Mouse (Mus musculus) midbrain, postnatal 0 days (tissue): ENCODE data around the gene Grk1. TPM values are rescaled to one million over a fixed set of nuclear protein-coding genes. Genes with fewer than 3 reads are reported as not detected.

Experiments used
- ATAC-seq: fragments of 200-750 bp; cut with Nextera tagmentation; 2 replicates; pipeline ENCODE4 v1.8.0; 2017; ENCODE audit warnings: moderate number of reproducible peaks, mild to moderate bottlenecking, moderate TSS enrichment, moderate library complexity; ENCODE audit not compliant: low FRiP score
- DNase-seq: peaks from one replicate; pipeline ENCODE4 v3.0.0-alpha.2; 2015; ENCODE audit warnings: low spot score
- H3K27ac ChIP-seq: fragments of 300-500 bp; sonication (generic); 2 replicates; pipeline ENCODE4 v1.5.1; 2014; ENCODE audit warnings: low read depth, mild to moderate bottlenecking, low read length, mixed read lengths
- H3K27me3 ChIP-seq: fragments of 300-500 bp; sonication (generic); 2 replicates; pipeline ENCODE4 v1.6.1; 2014; ENCODE audit warnings: low read length, control low read depth, mixed read lengths; ENCODE audit not compliant: insufficient read depth
- H3K36me3 ChIP-seq: fragments of 300-500 bp; sonication (generic); 2 replicates; pipeline ENCODE4 v1.6.1; 2014; ENCODE audit warnings: low read length, control low read depth, mixed read lengths; ENCODE audit not compliant: insufficient read depth
- H3K4me1 ChIP-seq: fragments of 300-500 bp; sonication (generic); 2 replicates; pipeline ENCODE4 v1.6.1; 2014; ENCODE audit warnings: mild to moderate bottlenecking, control low read depth, antibody characterized with exemption, low read length, mixed read lengths; ENCODE audit not compliant: insufficient read depth
- H3K4me2 ChIP-seq: fragments of 300-500 bp; sonication (generic); 2 replicates; pipeline ENCODE4 v1.6.1; 2014; ENCODE audit warnings: low read depth, mild to moderate bottlenecking, low read length, mixed read lengths; ENCODE audit not compliant: poor library complexity, severe bottlenecking
- H3K4me3 ChIP-seq: fragments of 300-500 bp; sonication (generic); 2 replicates; pipeline ENCODE4 v1.5.1; 2014; ENCODE audit warnings: low read depth, mild to moderate bottlenecking, low read length, moderate library complexity
- H3K9ac ChIP-seq: fragments of 300-500 bp; sonication (generic); replicated peaks from 2 replicates; pipeline ENCODE4 v1.6.1; 2014; ENCODE audit warnings: mild to moderate bottlenecking, low read length, moderate library complexity, mixed read lengths; ENCODE audit not compliant: poor library complexity, severe bottlenecking
- H3K9me3 ChIP-seq: fragments of 300-500 bp; sonication (generic); 2 replicates; pipeline ENCODE4 v1.6.1; 2016; ENCODE audit warnings: low read length, control low read depth
- CTCF ChIP-seq: IDR thresholded peaks from 2 replicates; pipeline ENCODE4 v1.5.1; 2016; ENCODE audit warnings: antibody characterized with exemption, mild to moderate bottlenecking
- WGBS: fragments of 180-500 bp; shearing (Covaris S2); extraction: QIAGEN DNeasy Blood & Tissue Kit; methylation state at CpG from one replicate; pipeline ENCODE4 v1.1.7; 2014; 5-methylcytosine and 5-hydroxymethylcytosine counted together
- polyA plus RNA-seq: library from polyadenylated mRNA; unstranded; fragments of >200 nt; fragmentation: Nextera tagmentation; extraction: Ambion mirVana; gene quantifications from 2 replicates; pipeline ENCODE4 v1.2.1, GENCODE M21; 2015
- total RNA-seq: library from RNA; depleted of rRNA; stranded (reverse); fragments of >200 nt; gene quantifications from 2 replicates; pipeline ENCODE4 v1.2.3, GENCODE M21; 2014; rRNA removed

The Grk1 gene
- total and polyA plus RNA-seq, 2 experiments from 2014 or later = under 0.01 TPM; not detected in 1

- Histone ChIP-seq H3K27ac (no peak overlapping the region), H3K27me3 (no peaks in the 10 kb centered on the region), H3K4me1 (no peaks in the 10 kb centered on the region), H3K9me3 (no peaks in the 10 kb centered on the region), H3K9ac (no peak overlapping the region), H3K36me3 (peaks cover 52% of the 10 kb centered on the region), H3K4me3 (no peak overlapping the region), H3K4me2 (no peak overlapping the region)
- WGBS = 81% methylated on average over 9 of the region's 9 CpGs
- TF ChIP-seq CTCF = no peak
- ATAC-seq (no peak), DNase-seq (peak; percentile 46)
Observed at GRCm38 (mm10) chr8:13468737-13469136, 63.9 kb downstream of the Grk1 start.

- TF ChIP-seq CTCF = no peak
- no peak for DNase-seq
- no peak overlapping the region for H3K4me2 ChIP-seq
- no peak for ATAC-seq
- H3K27me3 ChIP-seq = no peaks in the 10 kb centered on the region
- no peak overlapping the region for H3K9ac ChIP-seq
- H3K36me3 ChIP-seq = peaks cover 64% of the 10 kb centered on the region
- H3K4me1 ChIP-seq = no peaks in the 10 kb centered on the region
- no peaks in the 10 kb centered on the region for H3K9me3 ChIP-seq
- no peak overlapping the region for H3K27ac ChIP-seq
- H3K4me3 ChIP-seq = no peak overlapping the region
- 88% methylated on average over 11 of the region's 11 CpGs for WGBS
Observed at GRCm38 (mm10) chr8:13471484-13471883, 66.6 kb downstream of the Grk1 start.

Other genes starting within 250 kb of the Grk1 start
- gene Lamp1, start 245.9 kb upstream of the Grk1 start, total RNA-seq = 273 and 322 TPM in 2 replicates
- 358 and 371 TPM in 2 replicates for gene Lamp1, start 245.9 kb upstream of the Grk1 start, polyA plus RNA-seq
- gene Grtp1, start 204.5 kb upstream of the Grk1 start, total RNA-seq = 7.9 and 10.1 TPM in 2 replicates
- 18.9 and 19.9 TPM in 2 replicates for gene Grtp1, start 204.5 kb upstream of the Grk1 start, polyA plus RNA-seq
- gene Adprhl1, start 150.9 kb upstream of the Grk1 start, total RNA-seq = 0.09 and 0.16 TPM in 2 replicates
- gene Adprhl1, start 150.9 kb upstream of the Grk1 start, polyA plus RNA-seq = 0.28 and 0.41 TPM in 2 replicates
- gene Dcun1d2, start 117.0 kb upstream of the Grk1 start, total RNA-seq = 32.7 and 38.9 TPM in 2 replicates
- gene Dcun1d2, start 117.0 kb upstream of the Grk1 start, polyA plus RNA-seq = 24.4 and 28.3 TPM in 2 replicates
- 23.5 and 31.9 TPM in 2 replicates for gene Tmco3, start 116.9 kb upstream of the Grk1 start, total RNA-seq
- gene Tmco3, start 116.9 kb upstream of the Grk1 start, polyA plus RNA-seq = 28.9 and 31.4 TPM in 2 replicates
- gene Tfdp1, start 66.3 kb upstream of the Grk1 start, total RNA-seq = 58.6 and 59.6 TPM in 2 replicates
- gene Tfdp1, start 66.3 kb upstream of the Grk1 start, polyA plus RNA-seq = 72.4 and 75.4 TPM in 2 replicates
- gene Atp4b, start 8.3 kb upstream of the Grk1 start, total RNA-seq = not detected in 2 replicates
- not detected in 2 replicates for gene Atp4b, start 8.3 kb upstream of the Grk1 start, polyA plus RNA-seq
- gene Tmem255b, start 30.1 kb downstream of the Grk1 start, total RNA-seq = 1.1 and 2.2 TPM in 2 replicates
- gene Tmem255b, start 30.1 kb downstream of the Grk1 start, polyA plus RNA-seq = 1.6 and 1.8 TPM in 2 replicates
- 73.6 and 91.0 TPM in 2 replicates for gene Gas6, start 89.4 kb downstream of the Grk1 start, total RNA-seq
- gene Gas6, start 89.4 kb downstream of the Grk1 start, polyA plus RNA-seq = 63.0 and 67.8 TPM in 2 replicates
- gene 1700029H14Rik, start 157.4 kb downstream of the Grk1 start, total RNA-seq = not detected in 2 replicates
- not detected in 2 replicates for gene 1700029H14Rik, start 157.4 kb downstream of the Grk1 start, polyA plus RNA-seq